Mouse (Mus musculus): ENCODE measurements around the gene Lcn2. TPM values are rescaled to one million over a fixed set of nuclear protein-coding genes. Genes with fewer than 3 reads are reported as not detected.
A peak's percentile ranks its signal among the peaks of the same experiment; 100 is the strongest.

Lcn2 gene
- total RNA-seq (2015; ENCODE audit: low replicate concordance) (2,071 and 2,279 TPM in 2 replicates), total RNA-seq (2017; ENCODE audit: low replicate concordance) (352 and 444 TPM in 2 replicates)

DNA sequence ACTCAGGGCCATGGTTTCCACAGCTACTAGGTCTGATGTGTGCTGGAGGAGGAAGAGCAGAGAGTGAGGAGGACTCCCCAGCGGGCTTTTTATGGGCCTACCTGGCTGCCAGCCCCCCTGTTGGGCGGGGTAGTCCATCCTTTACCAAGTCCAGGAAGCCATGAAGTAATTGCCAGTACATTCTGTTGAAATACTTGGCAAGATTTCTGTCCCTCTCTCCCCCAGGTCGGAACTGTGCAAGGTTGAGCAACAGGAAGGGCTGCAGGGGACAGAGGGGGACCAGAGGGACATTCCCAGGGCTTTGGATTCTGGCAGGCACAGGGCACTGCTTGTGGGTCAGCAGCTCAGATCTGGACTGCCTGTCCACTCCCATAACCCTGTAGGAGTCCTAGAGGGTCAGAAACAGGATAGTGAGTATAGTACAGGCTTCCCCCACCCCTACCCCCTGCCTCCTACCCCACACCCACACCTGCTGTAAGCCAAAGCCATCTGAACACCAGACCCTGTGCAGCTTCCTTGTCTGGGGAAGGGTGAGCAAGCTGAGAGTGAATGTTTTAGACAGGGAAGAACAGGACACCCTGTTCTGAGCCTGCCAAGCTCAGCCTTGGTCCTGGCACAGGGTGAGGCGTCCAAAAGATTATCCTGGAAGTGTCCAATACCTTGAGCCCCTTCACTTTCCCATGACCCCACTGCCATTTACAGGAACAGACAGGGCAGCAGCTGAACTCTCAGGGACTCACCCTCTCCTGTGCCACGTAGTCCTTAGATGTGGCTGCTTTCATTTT is at the start of gene Lcn2:
Gene Lcn2, minus strand, starts transcription at position 547 of the 785 bp plus-strand sequence.
- ATAC-seq (replicated peaks; ENCODE audit: low FRiP score, poor library complexity, severe bottlenecking), result no peak

DNA sequence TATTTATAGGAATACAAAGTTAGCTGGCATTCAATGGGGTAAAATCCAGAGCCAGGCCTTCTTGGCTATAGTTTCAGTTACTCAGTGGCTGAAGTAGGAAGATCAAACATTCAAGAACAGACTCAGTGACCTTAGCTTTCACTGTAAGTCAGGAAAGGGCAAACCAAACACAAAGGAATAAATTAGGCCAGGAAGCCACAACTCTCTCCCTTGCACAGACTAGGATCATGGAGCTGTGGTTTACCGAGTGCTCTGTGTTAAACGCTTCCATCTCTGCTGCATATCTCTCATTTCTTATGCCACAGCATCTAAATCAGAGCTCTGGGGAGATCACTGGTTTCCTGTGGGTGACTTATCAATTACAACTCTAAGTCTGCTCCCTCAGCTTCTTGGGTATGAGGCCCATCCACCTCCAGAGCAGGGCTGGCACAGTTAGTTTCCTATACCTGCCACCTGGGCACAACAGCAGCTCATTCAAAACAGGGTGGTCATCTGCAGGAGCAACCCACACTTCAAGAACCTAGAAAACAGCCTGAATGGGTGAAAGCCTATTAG is 49.6 kb upstream of the Lcn2 start:
- no peak for ATAC-seq (replicated peaks; ENCODE audit: low FRiP score, poor library complexity, severe bottlenecking)

DNA sequence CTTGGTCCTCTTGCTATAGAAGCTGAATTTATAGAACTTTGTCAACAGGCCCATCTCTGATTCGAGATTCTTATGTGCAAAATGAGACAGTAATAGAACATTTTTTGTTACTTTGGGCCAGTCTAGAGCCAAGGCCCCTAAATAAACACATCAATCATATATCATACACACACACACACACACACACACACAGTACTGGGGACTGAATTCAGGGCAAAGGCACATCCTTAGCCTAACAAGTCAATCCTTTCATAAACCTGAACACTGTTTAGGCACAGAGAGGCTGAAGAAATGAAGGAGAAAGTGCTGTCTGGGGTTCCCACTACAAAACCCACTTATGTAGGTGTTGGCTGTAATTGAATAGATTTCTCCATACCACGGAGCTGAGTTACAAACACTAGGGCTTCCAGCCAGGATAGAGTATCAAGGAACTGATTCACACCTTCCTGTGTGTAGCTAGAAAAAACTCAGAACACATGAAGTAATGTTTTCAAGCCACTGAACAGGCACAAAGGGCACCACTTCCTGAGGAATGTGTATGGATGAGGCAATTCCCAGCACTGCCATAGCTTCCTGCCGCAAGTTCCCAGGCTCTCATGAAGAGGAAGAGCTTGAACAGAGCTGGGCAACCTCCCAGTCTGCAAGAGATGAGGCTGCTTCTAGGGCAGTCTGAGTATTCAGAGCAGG is 48.8 kb upstream of the Lcn2 start:
- ATAC-seq (replicated peaks; ENCODE audit: low FRiP score, poor library complexity, severe bottlenecking), result no peak

DNA sequence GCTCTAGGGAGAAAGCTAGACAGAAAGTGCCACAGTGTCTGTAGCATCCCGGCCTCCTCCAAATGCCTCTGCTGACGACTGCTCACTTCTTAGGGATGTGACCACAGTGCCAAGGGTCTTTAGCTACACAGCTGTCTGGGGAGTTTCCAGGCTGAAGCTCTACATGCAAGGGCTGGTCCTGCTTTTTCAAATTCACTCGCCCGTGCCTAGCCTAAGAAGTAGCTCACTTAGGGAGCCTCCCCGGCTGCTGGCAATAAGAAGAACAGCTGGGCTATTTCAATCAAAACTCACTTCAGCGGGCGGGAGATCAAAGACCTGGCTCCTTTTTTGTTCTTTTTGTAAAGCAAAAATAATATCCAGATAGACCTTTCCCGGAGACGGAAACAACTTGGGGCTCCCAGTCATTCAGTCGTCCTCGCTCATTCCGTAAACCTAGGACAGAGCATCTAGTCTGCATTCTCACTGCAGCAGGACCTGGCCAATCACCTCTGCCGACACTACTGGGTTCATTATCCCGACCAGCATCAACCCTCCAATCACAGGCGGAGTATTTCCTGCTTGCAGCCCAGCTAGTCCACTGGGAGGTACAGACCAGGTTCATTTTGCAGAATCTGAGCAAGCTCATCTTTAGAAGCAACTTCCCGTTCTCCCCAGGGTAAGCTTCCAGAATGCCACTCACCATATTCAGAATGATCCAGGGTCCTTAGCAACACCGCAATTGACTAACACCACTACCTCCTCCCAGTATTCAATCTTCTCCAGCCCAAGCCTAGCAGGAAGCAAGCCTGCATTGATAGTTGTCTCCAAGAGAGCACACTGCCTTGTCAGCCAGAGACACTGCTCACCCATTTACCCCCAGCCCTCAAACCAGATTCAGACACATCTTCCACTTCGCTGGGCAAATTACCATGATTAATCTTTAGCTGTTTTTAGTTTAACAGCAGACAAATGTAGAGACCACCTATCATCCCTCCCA is 42.9 kb upstream of the Lcn2 start:
- no peak for ATAC-seq (replicated peaks; ENCODE audit: low FRiP score, poor library complexity, severe bottlenecking)

DNA sequence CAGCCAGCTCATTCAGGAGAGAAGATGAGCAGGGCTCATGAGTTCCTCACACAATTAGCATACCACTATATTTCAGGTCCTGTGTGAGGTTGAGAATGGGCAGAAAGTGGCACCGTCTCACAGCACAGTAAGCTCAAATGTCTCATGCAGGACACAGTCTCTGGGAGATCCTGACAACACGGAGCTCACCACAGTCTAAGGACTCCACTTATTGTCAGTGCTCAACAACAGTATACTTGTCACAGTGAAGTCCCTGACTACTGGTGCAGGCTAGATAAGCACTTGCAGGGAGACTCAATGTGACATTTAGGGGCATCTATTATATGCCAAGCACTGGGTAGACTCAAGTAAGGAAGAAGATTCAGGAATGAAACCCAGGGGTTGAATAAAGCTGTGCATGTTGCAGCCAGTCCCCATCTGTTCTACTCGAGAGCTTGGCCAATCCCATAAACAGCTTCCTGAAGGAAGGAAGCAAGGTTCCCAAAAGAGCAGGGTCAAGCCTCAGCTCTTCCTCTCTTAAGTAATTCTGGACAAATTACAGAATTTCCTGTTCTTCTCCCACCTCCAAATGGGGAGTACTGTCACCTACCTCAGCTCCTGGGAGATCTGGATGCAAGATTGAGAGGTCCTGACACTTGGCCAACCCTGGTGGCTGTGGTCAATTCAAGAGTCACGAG is 41.3 kb upstream of the Lcn2 start:
- no peak for ATAC-seq (replicated peaks; ENCODE audit: low FRiP score, poor library complexity, severe bottlenecking)

DNA sequence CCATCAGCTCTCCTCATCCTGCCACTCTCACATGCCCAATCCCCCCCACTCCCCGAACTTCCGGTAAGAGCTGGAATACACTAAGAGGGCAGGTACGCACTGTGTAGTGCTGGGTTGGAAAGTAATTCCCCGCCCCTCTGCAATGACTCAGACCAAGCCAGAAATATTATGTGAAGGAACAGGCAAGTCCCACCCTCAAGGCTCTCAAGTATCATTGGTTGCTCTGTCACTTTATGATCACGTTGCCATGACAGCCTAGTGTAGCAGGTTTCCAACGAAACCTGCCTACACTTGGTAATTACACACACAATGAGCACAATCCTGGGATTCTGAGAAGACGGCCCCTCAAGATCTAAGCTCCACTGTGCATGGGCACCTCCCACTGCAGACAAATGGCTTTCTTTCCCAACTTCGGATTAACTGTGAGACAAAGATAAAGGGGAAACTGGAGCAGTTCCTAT is 40.2 kb upstream of the Lcn2 start:
- ATAC-seq (replicated peaks; ENCODE audit: low FRiP score, poor library complexity, severe bottlenecking), result peak; percentile 47; the same call in 1 of the 2 replicates

DNA sequence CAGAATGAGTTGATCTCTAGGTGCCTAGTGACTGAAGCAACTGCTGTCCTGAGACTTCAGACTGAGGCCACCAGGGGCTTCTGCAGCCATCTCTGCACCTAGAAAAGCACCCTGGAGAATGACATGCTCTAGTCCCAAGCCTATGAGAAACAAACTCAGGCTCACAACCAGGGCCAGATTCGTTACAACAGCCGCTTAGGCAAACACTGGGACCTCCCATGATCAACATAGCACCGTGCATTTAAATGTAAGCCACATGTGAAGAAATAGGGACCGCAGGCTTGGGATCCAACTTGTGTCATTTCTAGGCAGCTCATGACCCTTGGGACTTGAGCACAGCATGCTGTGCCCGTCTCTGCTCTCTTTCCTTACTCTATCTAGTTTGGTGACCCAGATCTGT is 39.7 kb upstream of the Lcn2 start:
- no peak for ATAC-seq (replicated peaks; ENCODE audit: low FRiP score, poor library complexity, severe bottlenecking)

DNA sequence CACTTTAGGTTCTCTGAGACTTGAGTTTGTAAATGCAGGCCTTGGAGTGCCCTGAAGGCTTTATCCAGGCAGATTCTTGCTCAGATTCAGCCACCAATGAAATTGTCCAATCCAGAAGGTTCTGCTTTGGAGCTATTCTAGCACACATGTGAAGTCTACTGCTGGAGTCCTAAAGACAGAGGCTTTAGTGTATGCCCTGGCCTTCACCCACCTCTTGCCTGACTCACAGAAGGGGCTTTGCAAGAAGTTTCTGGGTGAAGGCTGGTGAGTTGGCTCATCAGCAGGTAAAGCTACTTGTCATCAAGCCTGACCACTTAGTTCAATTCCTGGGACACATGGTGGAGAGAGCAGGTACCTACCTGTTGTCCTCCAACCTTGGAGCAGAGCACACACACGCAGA is 38.1 kb upstream of the Lcn2 start:
- ATAC-seq (replicated peaks; ENCODE audit: low FRiP score, poor library complexity, severe bottlenecking), result no peak

DNA sequence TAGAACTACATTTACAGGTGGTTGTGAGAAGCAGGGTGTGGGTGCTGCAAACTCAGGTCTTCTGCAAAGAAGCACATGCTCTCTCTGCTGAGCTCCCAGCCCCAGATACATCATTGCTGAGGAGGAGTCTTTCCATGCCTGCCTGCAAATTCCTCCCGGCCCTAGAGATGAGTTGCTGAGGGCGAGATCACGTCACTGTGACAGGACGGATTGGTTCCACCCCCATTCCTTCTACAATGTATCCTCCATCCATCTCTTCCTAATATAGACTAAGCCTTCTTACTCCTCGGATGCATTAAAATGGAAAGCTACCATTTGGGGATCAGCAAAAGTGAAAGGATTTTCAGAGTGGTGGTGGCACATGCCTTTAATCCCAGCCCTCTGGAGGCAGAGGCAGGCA is 37.5 kb upstream of the Lcn2 start:
- ATAC-seq (replicated peaks; ENCODE audit: low FRiP score, poor library complexity, severe bottlenecking), result no peak

DNA sequence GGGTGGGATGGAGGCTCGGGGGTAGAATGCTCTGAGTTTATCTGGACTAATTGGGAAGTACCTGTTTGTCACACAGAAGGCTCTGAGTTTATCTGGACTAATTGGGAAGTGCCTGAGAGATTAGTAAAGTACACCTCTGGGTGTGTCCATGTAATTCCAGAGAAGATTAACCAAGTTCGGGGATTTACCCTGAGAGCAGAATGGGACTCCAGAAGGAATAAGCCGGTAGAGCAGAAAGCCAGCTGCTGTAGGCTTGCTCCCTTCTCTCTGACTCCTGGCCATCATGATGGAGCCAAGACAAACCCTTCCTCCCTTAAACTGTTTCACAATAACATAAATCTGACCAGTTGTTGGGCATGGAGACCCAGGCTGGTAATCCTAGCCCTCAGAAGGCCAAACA is 36.7 kb upstream of the Lcn2 start:
- ATAC-seq (replicated peaks; ENCODE audit: low FRiP score, poor library complexity, severe bottlenecking), result no peak

DNA sequence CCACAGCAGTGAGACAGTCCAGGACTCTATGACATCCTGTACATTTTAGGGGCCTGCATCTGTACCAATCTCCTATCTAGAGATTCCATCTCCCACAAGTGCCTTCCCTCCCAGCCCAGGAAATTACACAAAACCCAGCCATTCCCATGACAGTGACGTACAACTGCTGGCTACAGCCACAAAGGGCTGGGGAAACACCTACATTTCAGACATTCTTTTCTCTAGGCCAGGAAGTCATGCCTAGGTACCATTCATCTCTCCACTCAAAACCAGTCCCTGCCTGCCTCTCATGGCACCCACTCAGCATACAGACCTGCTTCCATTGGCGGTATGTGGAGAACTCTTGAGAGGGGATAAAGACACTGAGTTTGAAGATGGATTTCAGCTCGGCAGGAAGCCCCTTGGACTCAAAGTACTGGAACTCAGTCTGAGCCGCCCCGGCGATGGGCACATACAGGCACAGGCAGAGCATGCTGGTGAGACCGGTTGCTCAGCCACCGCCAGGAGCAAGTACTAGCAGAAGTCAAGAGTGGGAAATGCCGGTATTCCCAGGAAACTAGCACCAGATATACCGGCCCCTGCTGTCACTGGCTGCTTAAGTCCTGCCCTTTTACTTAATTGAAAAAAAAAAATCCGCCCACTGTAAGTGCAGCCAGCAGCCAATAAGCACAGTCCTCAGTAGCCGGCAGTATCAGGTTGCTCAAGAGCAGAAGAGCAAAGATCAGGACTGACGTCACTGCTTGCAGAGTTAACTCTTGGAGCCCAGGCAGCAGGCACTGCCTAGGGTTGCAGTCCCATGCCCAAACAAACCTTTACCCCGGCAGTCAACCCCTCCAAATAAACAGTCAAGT is 35.7 kb upstream of the Lcn2 start:
- peak; percentile 71 for ATAC-seq (replicated peaks; ENCODE audit: low FRiP score, poor library complexity, severe bottlenecking)

DNA sequence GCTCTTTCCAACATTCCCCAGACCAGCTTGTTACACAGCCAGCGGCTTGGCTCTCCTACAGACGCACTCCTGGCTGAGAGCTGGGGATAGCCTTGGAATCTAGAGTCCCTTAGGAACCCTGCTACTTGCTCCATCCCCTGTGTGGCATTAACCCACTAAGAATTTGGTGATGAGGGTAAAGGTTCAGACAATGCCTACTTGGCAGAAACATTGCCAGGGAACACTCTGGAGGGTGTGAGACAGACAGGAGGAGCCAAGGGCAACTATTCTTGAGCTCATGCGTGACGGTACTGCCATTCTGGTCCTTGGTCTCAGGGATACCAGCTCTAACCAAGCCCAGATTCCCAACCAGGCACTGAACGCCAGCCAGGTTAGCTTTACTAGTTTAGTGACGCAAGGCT is 33.8 kb upstream of the Lcn2 start:
- no peak for ATAC-seq (replicated peaks; ENCODE audit: low FRiP score, poor library complexity, severe bottlenecking)

DNA sequence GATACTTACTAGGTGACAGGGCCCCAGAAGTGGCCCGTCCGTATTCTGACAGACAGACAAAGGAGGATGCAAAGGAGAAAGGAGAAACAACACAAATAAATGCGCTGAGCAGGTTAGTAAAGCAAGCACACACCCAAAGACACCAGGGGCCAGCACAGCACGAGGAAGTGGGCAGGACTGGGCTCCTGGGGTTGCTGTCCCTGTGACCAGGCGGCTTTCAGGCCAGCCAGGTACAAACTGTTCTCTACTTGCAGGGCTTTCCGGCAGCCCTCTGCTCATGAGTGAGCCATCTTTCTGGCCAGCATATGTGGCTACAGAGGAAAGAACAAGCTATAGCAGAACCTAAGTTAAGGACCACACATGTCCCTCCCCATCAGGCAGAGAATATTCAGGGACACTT is 32.6 kb upstream of the Lcn2 start:
- ATAC-seq (replicated peaks; ENCODE audit: low FRiP score, poor library complexity, severe bottlenecking), result no peak

DNA sequence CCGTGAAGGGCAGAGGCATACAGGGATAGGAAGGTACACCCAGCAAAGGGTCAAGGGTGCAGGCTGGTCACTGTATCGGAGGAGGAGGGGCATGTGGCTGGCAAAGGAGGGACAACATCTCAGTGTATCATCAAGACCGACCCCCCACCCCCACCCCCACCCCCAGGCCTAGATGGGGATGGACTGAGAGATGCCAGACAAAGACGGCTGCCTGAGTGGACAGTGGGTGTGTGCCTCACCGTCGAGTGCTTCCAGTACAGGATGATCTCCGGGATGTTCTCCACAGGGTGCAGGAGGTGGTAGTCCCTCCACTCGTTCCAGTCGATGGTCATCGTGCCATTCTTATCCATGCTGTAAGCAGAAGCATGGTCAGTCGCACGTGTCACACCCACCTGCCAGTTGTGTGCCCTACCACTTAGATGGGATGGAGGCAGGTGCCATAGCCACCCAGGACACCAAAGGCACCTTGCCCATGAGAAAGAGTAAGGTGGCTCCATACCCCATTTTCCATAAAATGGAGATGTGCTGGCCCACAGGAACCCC is 32.1 kb upstream of the Lcn2 start:
- no peak for ATAC-seq (replicated peaks; ENCODE audit: low FRiP score, poor library complexity, severe bottlenecking)

DNA sequence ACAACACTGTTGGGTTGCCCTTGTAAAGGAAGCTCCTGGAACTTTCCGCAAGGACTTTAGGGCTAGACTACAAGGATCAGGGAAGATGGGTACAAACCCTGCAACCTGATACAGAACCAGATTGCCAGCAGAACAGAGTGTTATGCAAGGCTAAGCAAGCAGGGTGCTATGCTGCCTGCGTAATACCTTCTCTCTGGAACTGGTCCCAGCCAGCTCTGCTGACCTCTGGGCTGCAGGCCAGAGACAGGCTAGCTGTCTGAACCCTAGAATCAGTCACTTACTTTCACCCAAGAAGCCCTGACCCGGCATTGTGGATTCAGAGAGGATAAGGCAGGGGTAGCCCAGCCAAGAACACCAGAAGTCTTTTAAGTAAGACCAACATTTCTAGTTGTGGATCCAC is 31.3 kb upstream of the Lcn2 start:
- ATAC-seq (replicated peaks; ENCODE audit: low FRiP score, poor library complexity, severe bottlenecking), result no peak

DNA sequence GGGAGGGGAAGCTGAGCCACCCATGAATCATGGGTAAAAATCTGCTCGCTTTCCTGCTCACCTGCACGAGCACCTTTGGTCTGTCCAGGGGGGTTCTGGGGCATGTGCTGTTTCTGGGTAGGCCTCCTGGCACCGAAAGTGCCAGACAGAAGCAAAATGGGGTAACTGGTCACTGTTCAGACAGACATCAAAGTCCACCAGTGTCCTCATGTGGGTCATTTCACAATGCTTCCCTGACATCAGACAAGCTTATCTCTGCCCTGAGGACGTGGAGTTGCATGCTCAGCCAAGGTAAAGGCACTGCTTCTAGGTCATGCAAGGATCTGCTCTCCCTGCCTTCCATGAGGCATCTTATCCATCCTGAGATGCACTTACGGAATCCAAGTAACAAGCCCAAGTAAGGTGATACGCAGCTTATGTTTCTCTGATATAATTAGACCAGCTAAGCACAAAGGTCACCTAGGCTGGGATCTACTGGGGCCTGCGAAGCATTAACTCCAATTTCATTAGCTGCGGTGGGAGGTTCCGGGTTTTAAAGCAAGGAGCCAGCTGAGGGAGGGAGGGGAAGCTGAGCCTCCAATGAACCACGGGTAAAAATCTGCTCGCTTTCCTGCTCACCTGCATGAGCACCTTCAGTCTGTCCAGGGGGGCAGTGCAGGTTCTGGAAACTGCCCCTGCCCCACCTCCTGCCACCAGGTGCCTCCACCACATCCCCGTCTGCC is 30.5 kb upstream of the Lcn2 start:
- ATAC-seq (replicated peaks; ENCODE audit: low FRiP score, poor library complexity, severe bottlenecking), result no peak

DNA sequence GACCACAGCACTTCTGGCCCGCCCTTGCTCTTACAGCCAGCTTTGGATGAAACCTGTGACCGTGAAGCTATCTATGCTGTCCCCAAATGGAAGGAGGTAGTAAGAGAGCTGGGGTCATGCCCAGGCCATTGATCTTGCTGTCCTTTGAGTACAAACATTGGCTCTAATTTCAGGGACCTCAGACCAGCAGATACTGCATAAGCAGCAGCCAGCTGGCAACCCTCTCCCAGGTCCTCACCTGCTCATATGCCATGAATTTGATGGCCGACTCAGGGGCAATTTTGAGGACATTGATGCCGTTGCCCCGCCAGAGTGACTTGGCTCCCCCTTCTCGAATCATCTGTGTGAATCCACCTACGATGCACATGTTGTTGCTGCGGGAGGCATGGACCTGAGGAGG is 29.4 kb upstream of the Lcn2 start:
- ATAC-seq (replicated peaks; ENCODE audit: low FRiP score, poor library complexity, severe bottlenecking), result no peak

DNA sequence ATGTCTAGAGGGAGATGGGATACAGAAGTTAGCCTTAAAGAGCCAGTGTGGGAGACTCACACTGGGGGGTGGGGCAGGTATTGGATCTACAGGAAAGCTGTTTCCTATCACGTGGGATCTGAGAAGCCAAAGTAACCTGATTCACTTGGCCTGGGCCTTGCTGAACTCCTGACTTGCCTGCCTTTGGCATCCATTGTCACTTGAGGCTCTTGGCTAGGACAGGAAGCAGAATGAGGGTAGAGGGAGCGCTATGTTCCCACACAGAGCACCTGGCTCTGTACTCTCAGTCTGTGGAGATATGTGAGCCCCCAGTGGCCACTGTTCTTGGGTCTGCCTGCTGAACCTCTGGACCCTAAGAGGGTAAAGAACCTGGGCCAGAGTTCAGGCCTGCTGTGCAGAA is 28.5 kb upstream of the Lcn2 start:
- ATAC-seq (replicated peaks; ENCODE audit: low FRiP score, poor library complexity, severe bottlenecking), result no peak
